Mouse (Mus musculus) embryo, embryonic 9.5 days (tissue): Measurements from ENCODE around the gene Ncapd3.

Experiments used
- DNase-seq: peaks from one replicate; pipeline ENCODE4 v3.0.0-alpha.2; 2017; ENCODE audit errors: extremely low spot score

The Ncapd3 gene

DNA sequence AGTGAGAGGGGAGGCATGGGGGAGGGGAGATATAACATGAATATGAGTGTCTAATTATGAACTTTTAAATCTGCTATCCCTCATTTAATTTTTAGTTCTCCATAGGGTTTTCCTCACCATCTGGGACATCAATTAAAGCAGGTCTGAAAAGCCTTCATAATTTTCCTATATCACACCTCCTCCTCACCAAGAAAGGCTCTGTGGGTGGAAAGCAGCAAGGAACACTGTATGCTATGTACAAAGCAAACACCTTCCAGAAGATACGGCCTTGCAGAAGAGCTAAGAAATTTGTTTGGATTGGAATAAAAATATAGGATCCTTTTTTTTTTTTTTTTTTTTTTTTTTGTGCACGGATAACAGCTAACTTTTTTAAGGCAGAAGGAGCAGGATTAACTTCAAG, 94.0 kb downstream of the Ncapd3 start:
- DNase-seq = no peak

DNA sequence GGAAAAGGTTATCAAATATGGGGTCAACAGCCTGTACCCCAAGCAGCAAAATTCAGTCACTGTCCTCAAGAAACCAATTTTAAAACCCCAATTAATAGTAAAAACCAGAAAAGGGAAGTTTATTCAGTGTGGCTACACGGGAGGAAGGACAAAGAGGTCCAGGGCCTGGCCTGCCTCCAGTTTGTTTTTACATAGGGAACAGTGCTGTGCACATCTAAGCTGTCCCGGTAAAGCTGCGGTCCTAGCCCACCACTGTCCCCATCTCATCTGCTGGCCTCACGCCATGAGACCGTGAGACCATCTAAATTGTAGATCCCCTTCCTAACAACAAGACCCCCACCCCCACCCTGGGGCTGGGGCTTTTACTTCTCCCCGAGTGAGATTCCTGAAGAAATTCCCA, 95.5 kb downstream of the Ncapd3 start:
- no peak for DNase-seq

DNA sequence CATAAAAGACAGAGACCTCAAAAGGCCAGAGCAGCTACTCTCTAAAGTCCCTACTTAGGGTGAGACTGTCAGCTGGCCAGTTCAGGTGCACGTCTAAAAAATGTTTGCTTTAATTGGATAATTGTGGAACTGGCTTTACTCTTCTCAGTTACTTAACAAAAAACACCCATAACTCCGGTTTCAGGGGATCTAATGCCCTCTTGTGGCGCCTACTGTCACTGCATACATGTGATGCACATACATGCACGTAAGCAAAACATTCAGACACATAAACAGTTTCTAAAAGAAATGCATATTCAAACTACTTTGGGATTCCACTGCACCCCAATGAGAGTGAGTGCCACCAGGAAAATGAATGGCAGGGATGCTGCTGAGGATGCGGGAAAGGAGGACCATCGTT, 96.6 kb downstream of the Ncapd3 start:
- no peak for DNase-seq

DNA sequence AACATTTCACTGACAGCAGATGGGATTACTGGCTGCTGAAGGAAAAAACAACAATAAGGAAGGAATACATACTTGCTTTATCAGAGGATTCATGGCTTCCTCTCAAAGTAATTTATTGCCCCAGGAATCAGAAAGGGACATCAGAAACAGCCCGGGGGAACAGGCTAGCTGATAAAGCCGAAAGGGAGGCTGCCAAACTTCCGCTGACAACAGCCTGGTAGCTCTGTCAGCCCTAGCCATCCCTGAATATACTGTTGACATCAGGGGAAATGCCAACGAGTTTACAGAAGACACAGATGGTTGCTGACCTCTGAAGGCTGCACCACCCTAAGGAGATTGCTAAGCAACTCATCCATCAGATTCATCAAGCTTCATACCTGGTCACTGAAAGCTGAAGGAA, 98.7 kb downstream of the Ncapd3 start:
- DNase-seq = no peak

DNA sequence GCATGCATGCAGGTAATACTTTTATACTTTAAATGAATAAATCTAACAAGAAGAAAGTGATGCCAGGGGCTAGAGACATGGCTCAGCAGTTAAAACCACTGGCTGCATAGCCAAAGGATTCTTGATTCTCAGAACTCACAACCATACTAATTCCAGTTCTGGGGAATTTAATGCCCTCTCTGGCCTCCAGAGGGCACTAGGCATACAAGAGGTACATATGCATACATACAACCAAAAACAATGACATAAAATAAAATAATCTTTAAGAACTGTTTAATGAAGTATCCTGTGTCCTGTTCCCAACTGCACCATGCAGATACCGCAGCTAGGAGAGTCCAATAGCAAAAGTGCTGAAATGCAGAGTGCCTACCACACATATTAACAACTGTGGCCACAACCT, 104.4 kb downstream of the Ncapd3 start:
- DNase-seq = no peak

DNA sequence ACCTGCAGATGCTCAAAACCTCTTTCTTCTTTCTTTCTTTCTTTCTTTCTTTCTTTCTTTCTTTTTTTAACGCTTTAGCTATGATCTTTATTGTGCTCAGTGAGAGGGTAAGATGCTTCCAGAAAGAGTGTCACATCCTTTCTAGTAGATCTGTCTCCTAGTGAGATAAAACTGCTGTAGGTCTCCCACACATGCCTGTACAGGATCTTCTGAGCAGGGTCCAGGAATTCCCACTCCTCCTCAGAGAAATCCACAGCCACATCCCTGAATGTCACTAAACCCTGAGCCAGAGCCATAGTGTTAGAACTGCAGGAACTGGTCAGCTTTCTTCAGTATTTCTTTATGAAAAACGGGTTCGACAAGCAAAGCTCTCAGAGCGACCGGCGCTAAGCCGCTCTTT, 105.4 kb downstream of the Ncapd3 start:
- no peak for DNase-seq

DNA sequence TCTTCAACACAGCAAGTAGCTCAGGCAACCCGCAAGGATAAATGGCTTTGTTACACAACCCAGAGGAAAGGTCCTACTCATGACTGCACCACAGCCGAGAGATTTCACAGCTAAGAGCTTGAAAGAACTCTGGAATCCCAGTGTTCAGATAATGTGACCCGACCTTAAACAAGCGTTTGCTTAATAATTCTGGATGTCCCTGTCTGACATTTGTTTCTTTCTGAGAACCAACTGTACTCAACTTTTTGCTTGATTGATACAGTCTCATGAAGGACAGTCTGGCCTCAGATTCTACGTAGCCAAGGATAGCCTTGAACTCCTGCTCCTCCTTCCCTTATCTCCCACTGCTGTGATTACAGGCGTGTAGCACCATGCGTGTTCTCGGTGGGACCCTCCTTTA, 106.7 kb downstream of the Ncapd3 start:
- DNase-seq = no peak

DNA sequence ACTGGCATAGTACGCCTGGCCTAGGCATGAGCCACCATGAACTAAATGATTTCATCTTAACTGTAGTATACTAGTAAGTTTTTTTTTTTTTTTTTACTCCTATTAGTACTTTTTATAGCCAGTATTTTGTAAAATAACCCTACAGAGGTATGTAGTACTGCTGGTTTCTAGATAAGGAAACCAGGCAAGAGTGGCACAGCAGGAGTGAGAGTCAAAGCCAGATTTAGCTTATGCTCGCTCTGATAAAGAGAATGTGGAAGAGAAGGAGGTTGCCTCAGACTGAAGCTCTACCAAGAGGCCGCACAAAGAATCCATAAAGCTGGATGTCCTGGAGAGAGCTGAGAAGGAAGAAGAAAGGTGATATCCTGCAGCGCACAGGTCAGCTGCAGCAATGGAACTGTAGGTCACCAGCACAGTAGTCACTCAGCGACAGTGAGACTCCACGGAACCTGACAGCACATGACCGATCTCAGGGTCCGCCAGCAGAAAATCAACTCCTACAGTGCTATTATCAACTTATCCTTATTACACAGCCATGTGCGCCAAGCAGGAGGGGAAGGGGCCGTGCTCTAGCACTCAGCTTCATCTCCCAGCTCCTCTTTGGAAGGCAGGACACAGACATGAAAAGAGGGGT, 110.6 kb downstream of the Ncapd3 start:
- no peak for DNase-seq

DNA sequence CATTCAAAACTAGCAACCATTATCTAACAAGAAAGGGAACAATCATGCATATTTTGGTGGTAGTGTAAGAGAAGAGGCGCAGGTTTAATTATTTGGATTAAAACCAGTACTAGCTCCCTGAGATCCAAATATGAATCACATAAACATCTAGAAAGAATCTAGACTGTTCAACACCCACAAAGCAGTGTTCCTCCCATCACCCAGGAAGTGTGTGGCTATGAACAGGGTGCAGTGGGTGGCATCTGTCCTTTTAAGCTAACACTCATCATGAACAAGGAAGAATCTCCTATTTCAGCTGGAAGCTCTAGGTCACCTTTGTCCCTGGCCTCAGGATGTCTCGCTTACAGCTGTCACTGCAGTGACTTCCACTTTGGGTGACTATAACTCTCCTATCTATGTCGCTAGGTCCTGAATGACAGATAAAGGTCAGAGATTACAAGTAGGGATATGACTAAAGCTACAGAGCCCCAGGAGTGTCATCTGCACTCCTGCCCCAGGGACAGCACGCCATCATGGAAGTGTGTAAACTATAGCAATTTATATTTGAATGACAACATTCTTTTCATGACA, 114.4 kb downstream of the Ncapd3 start:
- no peak for DNase-seq
